Mouse (Mus musculus): ENCODE measurements around the gene Aldh1a7. TPM values are rescaled to one million over a fixed set of nuclear protein-coding genes. Genes with fewer than 3 reads are reported as not detected.
"Not testable (repeated sequence)": the region's sequence is repeated elsewhere in the genome, so short reads cannot be mapped to it uniquely, and the experiment has no call there.

Aldh1a7 gene
- polyA plus RNA-seq, 1 experiment from 2014 or later, result 0.53 TPM

DNA sequence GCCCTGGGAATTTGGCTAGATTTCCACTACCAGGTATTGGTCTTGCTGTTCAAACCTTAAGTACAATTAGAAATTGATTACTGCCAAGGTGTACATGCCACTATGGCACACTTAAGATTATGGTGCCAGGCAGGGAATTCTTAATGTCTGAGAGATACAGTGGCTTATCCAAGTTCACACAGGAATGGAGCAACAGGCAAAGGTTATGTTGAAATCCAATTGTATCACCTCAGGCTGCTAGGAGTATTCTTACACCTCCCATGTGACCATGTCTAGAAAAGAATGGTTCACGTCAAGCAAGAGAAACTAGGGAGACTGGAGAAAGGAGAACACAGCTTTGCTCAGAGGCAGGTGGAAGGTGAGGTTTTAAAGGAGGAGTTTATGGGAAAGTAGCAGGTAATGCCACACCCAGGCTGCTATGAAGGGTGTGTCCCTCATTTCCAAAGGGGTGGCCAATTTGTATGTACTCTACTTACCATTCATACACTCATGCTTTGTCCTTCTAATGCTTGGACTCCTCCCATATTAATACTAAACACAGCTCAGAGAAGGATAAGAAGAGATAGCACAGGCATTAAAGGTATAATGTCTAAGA lies 74.2 kb downstream of the Aldh1a7 start:
- Histone ChIP-seq H3K9ac (replicated peaks; ENCODE audit: low read length) (no peak overlapping the region), H3K4me3 (replicated peaks; ENCODE audit: low read depth, low read length) (no peak overlapping the region), H3K4me1 (ENCODE audit: control insufficient read depth, insufficient read depth, low read length) (no peaks in the 10 kb centered on the region), H3K4me2 (ENCODE audit: low read length) (no peak overlapping the region), H3K9me3 (ENCODE audit: control insufficient read depth, low read length) (no peaks in the 10 kb centered on the region), H3K27ac (replicated peaks; ENCODE audit: low read depth, low read length) (no peak overlapping the region), H3K36me3 (ENCODE audit: control insufficient read depth, insufficient read depth, low read length) (no peaks in the 10 kb centered on the region), H3K27me3 (ENCODE audit: control insufficient read depth, insufficient read depth, low read length) (no peaks in the 10 kb centered on the region)
- DNase-seq (no peak), ATAC-seq (ENCODE audit: low FRiP score, low TSS enrichment) (no peak)
- 79% methylated on average over 1 of the region's 1 CpGs for WGBS

DNA sequence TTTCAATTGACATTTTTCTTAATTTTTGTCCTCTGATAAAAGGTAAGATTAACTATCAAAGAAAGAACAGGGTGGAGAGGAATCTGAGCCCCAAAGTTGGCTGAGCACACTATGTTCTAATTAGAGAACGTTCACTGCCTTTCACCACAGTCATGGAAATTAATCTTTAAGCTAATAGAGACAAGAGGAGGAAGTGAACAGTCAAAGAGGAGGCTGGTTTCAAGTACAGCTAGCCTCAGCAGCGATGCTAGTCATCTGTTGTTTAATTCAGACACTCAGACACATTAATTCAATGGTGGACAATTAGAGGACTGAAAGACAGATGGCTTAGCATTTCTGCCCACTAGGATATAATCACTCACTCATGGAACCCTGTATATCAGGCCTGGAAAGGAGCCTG lies 77.4 kb downstream of the Aldh1a7 start:
- H3K36me3 ChIP-seq (ENCODE audit: control insufficient read depth, insufficient read depth, low read length), result no peaks in the 10 kb centered on the region
- no peak overlapping the region for H3K9ac ChIP-seq (replicated peaks; ENCODE audit: low read length)
- H3K4me3 ChIP-seq (replicated peaks; ENCODE audit: low read depth, low read length), result no peak overlapping the region
- WGBS, result 31% methylated on average over 2 of the region's 2 CpGs
- ATAC-seq (ENCODE audit: low FRiP score, low TSS enrichment) (no peak), DNase-seq (no peak)
- no peaks in the 10 kb centered on the region for H3K4me1 ChIP-seq (ENCODE audit: control insufficient read depth, insufficient read depth, low read length)
- H3K27ac ChIP-seq (replicated peaks; ENCODE audit: low read depth, low read length), result no peak overlapping the region
- no peaks in the 10 kb centered on the region for H3K27me3 ChIP-seq (ENCODE audit: control insufficient read depth, insufficient read depth, low read length)
- H3K9me3 ChIP-seq (ENCODE audit: control insufficient read depth, low read length), result no peaks in the 10 kb centered on the region
- no peak overlapping the region for H3K4me2 ChIP-seq (ENCODE audit: low read length)

DNA sequence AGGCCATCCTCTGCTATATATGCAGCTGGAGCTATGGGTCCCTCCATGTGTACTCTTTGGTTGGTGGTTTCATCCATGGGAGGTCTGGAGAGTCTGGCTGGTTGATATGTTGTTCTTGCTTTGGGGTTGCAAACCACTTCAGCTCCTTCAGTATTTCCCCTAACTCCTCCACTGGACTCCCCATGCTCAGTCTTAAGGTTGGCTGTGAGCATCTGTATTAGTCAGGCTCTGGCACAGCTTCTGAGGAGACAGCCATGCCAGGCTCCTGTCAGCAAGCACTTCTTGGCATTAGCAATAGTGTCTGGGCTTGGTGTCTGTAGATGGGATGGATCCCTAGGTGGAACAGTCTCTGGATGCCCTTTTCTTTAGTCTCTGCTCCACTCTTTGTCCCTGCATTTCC lies 79.9 kb downstream of the Aldh1a7 start:
- H3K4me3 ChIP-seq (replicated peaks; ENCODE audit: low read depth, low read length); H3K9me3 ChIP-seq (ENCODE audit: control insufficient read depth, low read length); ATAC-seq (ENCODE audit: low FRiP score, low TSS enrichment); H3K4me2 ChIP-seq (ENCODE audit: low read length); H3K27me3 ChIP-seq (ENCODE audit: control insufficient read depth, insufficient read depth, low read length); H3K4me1 ChIP-seq (ENCODE audit: control insufficient read depth, insufficient read depth, low read length); H3K27ac ChIP-seq (replicated peaks; ENCODE audit: low read depth, low read length); DNase-seq; H3K9ac ChIP-seq (replicated peaks; ENCODE audit: low read length); H3K36me3 ChIP-seq (ENCODE audit: control insufficient read depth, insufficient read depth, low read length): not testable (repeated sequence)

DNA sequence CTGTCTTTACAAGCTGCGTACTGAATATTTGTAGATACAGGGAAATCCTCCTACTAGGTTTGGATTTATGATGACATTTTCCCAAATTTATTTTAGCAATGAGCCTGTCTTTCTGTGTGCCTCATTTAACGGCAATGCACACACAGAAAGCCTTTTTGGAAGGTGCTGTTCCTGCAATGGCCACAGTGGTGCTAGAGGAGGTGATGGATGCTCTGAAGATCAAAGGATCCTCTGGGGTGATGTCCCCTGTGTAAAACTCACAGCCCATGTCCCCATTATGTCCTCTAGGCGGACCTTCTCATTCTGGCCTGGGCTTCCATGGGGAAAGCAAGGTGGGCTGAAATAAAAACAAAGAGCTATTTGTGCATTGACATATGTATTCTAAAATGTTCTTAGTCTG lies 83.0 kb downstream of the Aldh1a7 start:
- ATAC-seq (ENCODE audit: low FRiP score, low TSS enrichment), result no peak
- WGBS, result 70% methylated on average over 3 of the region's 3 CpGs

More for the DNA sequence above, 83.0 kb downstream of the Aldh1a7 start:
- Histone ChIP-seq H3K4me3 (replicated peaks; ENCODE audit: low read depth, low read length) (no peak overlapping the region), H3K27ac (replicated peaks; ENCODE audit: low read depth, low read length) (no peak overlapping the region), H3K36me3 (ENCODE audit: control insufficient read depth, insufficient read depth, low read length) (no peaks in the 10 kb centered on the region), H3K27me3 (ENCODE audit: control insufficient read depth, insufficient read depth, low read length) (no peaks in the 10 kb centered on the region), H3K4me2 (ENCODE audit: low read length) (no peak overlapping the region), H3K9ac (replicated peaks; ENCODE audit: low read length) (no peak overlapping the region), H3K4me1 (ENCODE audit: control insufficient read depth, insufficient read depth, low read length) (no peaks in the 10 kb centered on the region), H3K9me3 (ENCODE audit: control insufficient read depth, low read length) (no peaks in the 10 kb centered on the region)
- DNase-seq, result no peak

Other genes starting within 250 kb of the Aldh1a7 start
- 9.7 and 11.2 TPM in 2 replicates for gene Aldh1a1, start 234.8 kb downstream of the Aldh1a7 start, polyA plus RNA-seq (2014; fragmentation: Nextera tagmentation; extraction: Ambion mirVana)
- 0.08 and 0.17 TPM in 2 replicates for gene Tmc1, start 226.6 kb upstream of the Aldh1a7 start, polyA plus RNA-seq (2014; fragmentation: Nextera tagmentation; extraction: Ambion mirVana)

Measured in midbrain, embryonic 14.5 days (tissue).